Mouse (Mus musculus) thymus, adult 18-20 months (tissue): ENCODE results near the gene Tmtc2.

Experiments
- DNase-seq, 2 experiments: peaks; one replicate each; pipeline ENCODE4 v3.0.0; 2022; ENCODE audit warnings: mixed read lengths in 2 of 2

Tmtc2 gene

GRCm38 (mm10) chr10:105492485-105492884, 81.8 kb downstream of the Tmtc2 start:
- DNase-seq = no peak

- DNase-seq = no peak
Measured at GRCm38 (mm10) chr10:105490748-105491147, 83.5 kb downstream of the Tmtc2 start.

- no peak for DNase-seq
Measured at GRCm38 (mm10) chr10:105489970-105490735, 84.1 kb downstream of the Tmtc2 start.

GRCm38 (mm10) chr10:105486977-105487376, 87.3 kb downstream of the Tmtc2 start:
- no peak for DNase-seq

- DNase-seq = no peak
Measured at GRCm38 (mm10) chr10:105484355-105485094, 89.7 kb downstream of the Tmtc2 start.

GRCm38 (mm10) chr10:105479771-105480170, 94.5 kb downstream of the Tmtc2 start:
- DNase-seq = no peak

- DNase-seq = no peak
Measured at GRCm38 (mm10) chr10:105477623-105478238, 96.5 kb downstream of the Tmtc2 start.

- no peak for DNase-seq
Measured at GRCm38 (mm10) chr10:105474162-105474830, 100.0 kb downstream of the Tmtc2 start.

- DNase-seq = no peak
Measured at GRCm38 (mm10) chr10:105464378-105464777, 109.9 kb downstream of the Tmtc2 start.

GRCm38 (mm10) chr10:105453441-105453840, 120.8 kb downstream of the Tmtc2 start:
- DNase-seq = no peak

GRCm38 (mm10) chr10:105447191-105447590, 127.1 kb downstream of the Tmtc2 start:
- no peak for DNase-seq

- DNase-seq = no peak
Measured at GRCm38 (mm10) chr10:105444309-105444708, 129.9 kb downstream of the Tmtc2 start.

GRCm38 (mm10) chr10:105434879-105435278, 139.4 kb downstream of the Tmtc2 start:
- no peak for DNase-seq

- no peak for DNase-seq
Measured at GRCm38 (mm10) chr10:105430885-105431284, 143.4 kb downstream of the Tmtc2 start.

- no peak for DNase-seq
Measured at GRCm38 (mm10) chr10:105430232-105430631, 144.0 kb downstream of the Tmtc2 start.

GRCm38 (mm10) chr10:105428080-105428479, 146.2 kb downstream of the Tmtc2 start:
- no peak for DNase-seq

GRCm38 (mm10) chr10:105427625-105428024, 146.6 kb downstream of the Tmtc2 start:
- no peak for DNase-seq

GRCm38 (mm10) chr10:105425052-105425451, 149.2 kb downstream of the Tmtc2 start:
- DNase-seq = no peak

- DNase-seq = no peak
Measured at GRCm38 (mm10) chr10:105423187-105423586, 151.1 kb downstream of the Tmtc2 start.

- no peak for DNase-seq
Measured at GRCm38 (mm10) chr10:105417845-105418383, 156.3 kb downstream of the Tmtc2 start.

- no peak for DNase-seq
Measured at GRCm38 (mm10) chr10:105416601-105417000, 157.7 kb downstream of the Tmtc2 start.

- no peak for DNase-seq
Measured at GRCm38 (mm10) chr10:105405856-105406527, 168.3 kb downstream of the Tmtc2 start.
